Mouse (Mus musculus): ENCODE results near the gene Cdh26.
A peak's percentile ranks its signal among the peaks of the same experiment; 100 is the strongest.

Gene Cdh26

DNA sequence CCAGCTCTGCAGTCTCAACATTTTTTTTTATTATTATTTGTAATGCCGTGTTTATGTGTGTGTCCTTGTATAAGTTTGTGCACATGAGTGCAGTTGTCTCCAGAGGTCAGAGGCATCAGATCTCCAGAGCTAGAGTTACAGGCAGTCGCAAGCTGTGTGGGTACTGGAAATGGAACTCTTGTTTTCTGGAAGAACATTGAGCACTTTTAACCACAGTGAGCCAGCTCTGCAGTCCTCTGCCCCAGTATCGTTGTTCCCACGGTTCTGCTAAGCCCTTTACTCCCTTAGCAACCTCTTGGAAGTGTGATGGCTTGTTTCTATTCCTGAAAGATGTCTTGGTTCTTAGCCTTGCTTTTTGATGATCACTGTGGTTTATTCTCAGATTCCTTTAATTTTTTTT lies 19.1 kb downstream of the Cdh26 start:
- DNase-seq = no peak

GRCm38 (mm10) chr2:178450236-178450635 lies 19.9 kb downstream of the Cdh26 start:
- no peak for DNase-seq

GRCm38 (mm10) chr2:178450961-178451360 lies 20.6 kb downstream of the Cdh26 start:
- DNase-seq = no peak

- peak; percentile 3 for DNase-seq
Measured at GRCm38 (mm10) chr2:178454664-178455516, 24.6 kb downstream of the Cdh26 start.

- DNase-seq = no peak
Measured at GRCm38 (mm10) chr2:178457414-178457813, 27.1 kb downstream of the Cdh26 start.

GRCm38 (mm10) chr2:178460353-178460752 lies 30.0 kb downstream of the Cdh26 start:
- DNase-seq = no peak

DNA sequence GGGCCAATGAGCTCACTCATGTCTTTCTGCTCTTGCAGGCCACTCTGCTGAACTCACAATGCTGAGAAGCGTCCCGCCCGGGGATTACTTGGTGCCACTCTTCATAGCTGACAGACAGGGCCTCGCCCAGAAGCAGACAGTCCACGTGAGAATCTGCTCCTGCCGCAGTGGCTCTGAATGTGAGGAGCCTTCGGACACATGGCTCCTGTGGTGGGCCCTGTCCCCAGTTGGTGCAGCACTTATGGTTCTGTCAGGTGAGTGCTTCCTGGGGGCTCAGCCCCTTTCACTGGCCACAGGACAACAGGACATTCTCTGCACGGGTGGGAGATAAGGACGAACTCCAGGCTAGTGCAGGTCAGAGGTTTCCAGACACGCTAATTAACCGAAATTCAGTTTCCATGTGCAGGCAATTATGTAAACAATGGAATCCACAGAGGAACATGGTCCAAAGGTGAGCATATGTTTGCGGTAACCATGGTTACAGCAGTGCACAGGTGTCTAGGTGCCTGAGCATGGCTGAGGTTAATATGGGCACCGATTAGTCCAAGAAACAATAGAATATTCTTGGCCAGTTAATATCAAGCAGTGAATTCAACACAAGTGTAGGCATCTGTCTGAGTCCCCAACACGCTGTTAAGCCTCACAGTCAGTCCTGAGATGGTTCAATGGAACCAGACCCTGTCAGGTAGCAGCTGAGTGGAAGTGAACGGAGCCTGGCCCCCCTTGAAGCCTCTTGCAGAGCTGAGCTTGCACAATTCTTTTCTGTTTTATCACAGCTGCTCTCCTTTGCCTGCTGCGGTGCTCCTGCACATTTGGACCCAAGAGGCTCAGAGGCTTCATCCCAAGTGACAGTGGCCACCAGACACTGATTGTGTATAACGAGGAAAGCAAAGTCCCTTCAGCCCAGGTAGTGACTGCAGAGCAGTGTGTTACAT lies 41.5 kb downstream of the Cdh26 start:
- no peak for DNase-seq

GRCm38 (mm10) chr2:178473916-178474315 lies 43.6 kb downstream of the Cdh26 start:
- DNase-seq = no peak

- no peak for DNase-seq
Measured at GRCm38 (mm10) chr2:178477228-178477627, 46.9 kb downstream of the Cdh26 start.

- DNase-seq = no peak
Measured at GRCm38 (mm10) chr2:178479011-178479410, 48.7 kb downstream of the Cdh26 start.

DNA sequence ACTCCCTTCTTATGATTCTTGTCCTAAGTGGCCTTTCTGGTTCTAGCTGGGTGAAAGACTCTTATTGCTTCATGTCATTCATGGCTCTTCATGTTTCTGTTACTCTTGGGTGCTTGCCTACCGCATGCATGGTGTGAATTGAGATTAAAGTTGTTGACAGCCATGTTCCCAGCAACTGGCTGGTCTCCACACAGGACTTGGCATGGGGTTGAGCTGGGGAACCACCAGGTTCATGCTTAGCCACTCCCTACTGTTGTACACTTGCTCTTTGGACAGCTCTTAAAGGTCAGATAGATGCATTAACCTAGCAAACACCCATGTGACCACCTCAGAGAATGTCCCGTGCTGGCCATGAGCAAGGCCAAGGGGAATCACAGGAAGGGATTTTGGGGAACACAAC lies 50.6 kb downstream of the Cdh26 start:
- DNase-seq = no peak

DNA sequence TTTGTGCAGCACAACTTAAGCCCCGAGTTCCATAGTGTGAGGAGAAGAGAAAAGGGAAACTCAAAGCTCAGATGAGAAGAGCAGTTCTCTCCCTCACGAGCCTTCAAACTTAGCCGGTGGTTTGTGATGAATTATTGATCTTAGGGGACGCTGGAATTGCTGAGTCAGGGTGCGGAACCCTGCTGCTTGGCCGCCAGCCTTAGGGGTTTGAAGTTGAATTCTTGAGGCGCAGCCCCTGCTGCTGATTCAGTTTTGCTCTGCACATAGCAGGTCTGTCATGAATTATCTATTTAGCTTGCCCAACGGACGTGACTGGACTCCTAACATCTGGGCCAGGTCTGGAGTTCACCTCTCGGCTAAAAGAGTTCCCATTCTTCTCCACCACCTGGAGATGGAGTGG lies 53.1 kb downstream of the Cdh26 start:
- no peak for DNase-seq

DNA sequence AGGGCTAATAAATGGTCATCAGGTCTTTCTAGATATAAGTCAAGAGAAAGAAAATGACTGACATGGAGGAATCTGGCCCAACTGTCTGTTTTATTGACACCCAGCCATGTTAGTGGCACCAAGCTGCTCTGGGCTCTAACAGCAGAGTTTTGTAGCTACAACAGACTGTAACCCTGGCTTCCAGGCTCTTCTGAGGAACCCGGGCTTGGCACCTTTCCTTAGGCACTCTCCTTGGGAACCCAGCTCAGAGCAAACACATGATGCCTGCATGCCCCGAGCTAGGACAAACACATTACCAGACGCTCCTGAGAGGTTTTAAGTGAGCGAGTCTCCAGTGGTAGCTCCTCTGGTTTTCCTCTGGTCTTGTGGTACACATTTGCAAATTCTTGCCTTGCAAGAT lies 57.9 kb downstream of the Cdh26 start:
- DNase-seq = no peak

DNA sequence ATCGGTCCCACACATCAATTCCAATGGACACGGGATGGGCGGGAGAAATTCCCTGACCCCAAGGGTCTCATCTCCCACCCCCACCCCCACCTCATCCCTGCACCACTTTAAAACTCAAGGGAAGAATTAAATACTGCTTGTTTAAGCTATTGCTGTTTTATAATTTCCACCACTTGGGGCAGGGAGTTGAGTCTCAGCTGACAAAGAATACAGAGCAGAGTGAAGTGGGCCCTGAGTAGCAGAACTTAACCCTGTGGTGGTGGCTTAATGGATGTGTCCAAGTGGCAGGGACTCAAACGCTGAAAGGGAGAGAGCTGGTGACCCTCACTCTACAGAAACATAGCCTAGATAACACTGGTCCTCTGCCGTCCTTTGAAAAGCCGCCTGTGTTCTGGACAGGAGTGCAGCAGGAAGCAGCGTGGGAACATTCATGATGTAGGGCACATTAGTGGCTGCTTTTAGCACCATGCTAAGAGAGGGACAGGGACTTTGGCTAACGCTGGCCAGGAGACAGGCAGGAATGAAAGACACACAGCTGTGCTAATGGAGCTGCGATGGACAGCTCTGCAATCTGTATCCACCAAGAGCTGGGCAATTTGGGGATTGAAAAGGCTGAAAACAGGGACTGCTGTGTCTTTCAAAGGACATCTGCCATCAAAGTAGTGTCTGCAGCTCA lies 60.1 kb downstream of the Cdh26 start:
- no peak for DNase-seq

DNA sequence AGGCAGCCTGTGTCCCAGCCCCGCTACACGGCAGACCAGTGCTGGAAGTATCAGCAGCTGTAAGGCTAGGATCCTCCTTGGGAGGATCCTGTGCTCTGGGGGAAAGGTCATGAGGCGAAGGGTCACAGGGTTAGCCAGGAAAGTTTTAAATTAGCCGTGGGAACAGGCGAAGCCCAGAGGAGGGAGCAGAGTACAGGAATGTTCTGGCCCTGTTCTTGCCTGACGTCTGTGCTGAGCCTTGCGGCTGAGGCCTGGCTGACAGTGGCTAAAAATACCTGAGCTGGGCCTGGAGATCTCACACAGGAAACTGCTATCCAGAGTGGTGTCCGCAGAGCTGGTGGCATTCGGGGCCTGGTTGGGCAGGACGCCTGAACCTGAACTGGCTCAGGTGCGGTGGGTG lies 63.7 kb downstream of the Cdh26 start:
- DNase-seq = no peak

GRCm38 (mm10) chr2:178495816-178496215 lies 65.5 kb downstream of the Cdh26 start:
- no peak for DNase-seq

DNA sequence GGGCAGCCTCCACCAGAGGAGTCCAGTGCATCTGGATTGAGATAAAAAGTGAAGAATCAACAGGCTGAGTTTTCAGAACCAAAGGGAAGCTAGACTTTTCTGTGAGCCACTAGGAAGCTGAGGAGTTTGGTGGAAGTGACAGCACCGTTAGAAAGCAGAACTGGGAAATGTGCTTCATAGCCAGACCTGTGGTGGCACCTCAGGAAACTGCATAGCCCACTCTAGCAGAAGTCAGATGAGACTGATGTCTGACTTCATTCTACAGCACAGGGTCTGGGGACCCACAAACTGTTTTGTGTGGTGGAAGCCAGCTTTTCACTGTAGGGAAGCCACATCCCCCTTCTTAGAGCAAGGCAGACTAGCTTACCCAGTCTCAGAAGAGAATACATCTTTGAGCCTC lies 67.6 kb downstream of the Cdh26 start:
- DNase-seq = no peak

- DNase-seq = no peak
Measured at GRCm38 (mm10) chr2:178498409-178498808, 68.1 kb downstream of the Cdh26 start.

GRCm38 (mm10) chr2:178502469-178502868 lies 72.1 kb downstream of the Cdh26 start:
- no peak for DNase-seq

- DNase-seq = no peak
Measured at GRCm38 (mm10) chr2:178506056-178506455, 75.7 kb downstream of the Cdh26 start.

GRCm38 (mm10) chr2:178507379-178508014 lies 77.2 kb downstream of the Cdh26 start:
- DNase-seq = peak; percentile 70

GRCm38 (mm10) chr2:178508279-178508678 lies 77.9 kb downstream of the Cdh26 start:
- no peak for DNase-seq

DNA sequence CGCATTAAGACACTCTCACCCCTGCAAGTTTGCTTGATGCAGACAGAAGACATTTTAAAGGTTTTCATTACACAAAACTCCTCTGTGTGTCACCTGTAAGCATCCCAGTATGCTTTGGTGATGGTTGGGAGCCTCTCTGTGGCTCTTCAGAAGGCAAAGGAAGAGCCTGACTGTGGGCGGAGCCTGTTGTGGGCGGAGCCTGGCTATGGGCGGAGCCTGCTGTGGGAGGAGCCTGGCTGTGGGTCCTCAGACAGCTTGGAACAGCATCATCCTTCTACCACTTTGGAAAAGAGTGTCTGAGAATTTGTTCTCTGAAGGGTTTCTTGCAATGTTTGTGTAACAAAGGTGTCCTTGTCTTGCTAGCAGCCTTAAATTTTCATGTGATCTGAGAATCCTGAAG lies 82.7 kb downstream of the Cdh26 start:
- DNase-seq = no peak
